21 mouse cellular contexts compared by ENCODE assay signal in genomic region chr7:141169866-141170265, GRCm38 (mm10). TPM values are rescaled to one million over a fixed set of nuclear protein-coding genes. Genes with fewer than 3 reads are reported as not detected.
A peak's percentile ranks its signal among the peaks of the same experiment; 100 is the strongest.
DNase-seq lines count a peak whose midpoint lies in the region; ATAC-seq and TF ChIP-seq lines count a peak whose summit lies in the region.
"Had no signal": no experiment of that assay in that cellular context is flagged by ENCODE, and none has a peak within 500 bp of the region (broad histone marks: within the 10 kb centered on the region; RNA-seq: fewer than 3 reads in every experiment).

No protein-coding gene starts in this region.

- no peak for ATAC-seq in lung, embryonic 14.5 days (ENCODE audit: insufficient read depth)
- no peak for ATAC-seq in liver, embryonic 13.5 days (ENCODE audit: low read depth)
- ATAC-seq: activated CD4-positive, CD25-positive, alpha-beta regulatory T cell, adult 4 months; forebrain, postnatal 0 days; midbrain, embryonic 15.5 days had no signal

- H3K27me3 ChIP-seq in lung, embryonic 14.5 days (ENCODE audit: insufficient read depth, low read length): no peaks in the 10 kb centered on the region
- H3K27me3 ChIP-seq in liver, embryonic 13.5 days: no peaks in the 10 kb centered on the region
- no peaks in the 10 kb centered on the region for H3K27me3 ChIP-seq in small intestine, adult 2 months (ENCODE audit: control insufficient read depth, insufficient read depth, low read length)
- H3K27me3 ChIP-seq: kidney, embryonic 15.5 days; midbrain, embryonic 15.5 days; neural tube, embryonic 12.5 days had no signal

- peaks cover 22% of the 10 kb centered on the region for H3K4me1 ChIP-seq in lung, embryonic 14.5 days (ENCODE audit: insufficient read depth)
- peaks cover 70% of the 10 kb centered on the region for H3K4me1 ChIP-seq in liver, embryonic 13.5 days (replicated peaks)
- peaks cover 26% of the 10 kb centered on the region; the same call in 1 of the 2 replicates for H3K4me1 ChIP-seq in small intestine, adult 2 months (ENCODE audit: control insufficient read depth, insufficient read depth, insufficient read length, low read length)

- H3K4me2 ChIP-seq in lung, embryonic 14.5 days: no peak overlapping the region
- H3K4me2 ChIP-seq in liver, embryonic 13.5 days: no peak overlapping the region
- H3K4me2 ChIP-seq: kidney, embryonic 15.5 days; midbrain, embryonic 15.5 days had no signal

- H3K27ac ChIP-seq in gastrocnemius, adult 2 months: peak overlapping the region; percentile 83
- H3K27ac ChIP-seq in lung, embryonic 14.5 days (ENCODE audit: low read depth): peak overlapping the region; percentile 25; the same call in 1 of the 2 replicates
- peak overlapping the region; percentile 80; the same call in 1 of the 2 replicates for H3K27ac ChIP-seq in liver, embryonic 13.5 days
- H3K27ac ChIP-seq in small intestine, adult 2 months (ENCODE audit: insufficient read depth, low read depth, low read length): peak overlapping the region; percentile 38; the same call in 1 of the 2 replicates
- H3K27ac ChIP-seq: hindbrain, embryonic 10.5 days; kidney, embryonic 15.5 days; liver, embryonic 14.5 days; midbrain, embryonic 15.5 days; neural tube, embryonic 12.5 days had no signal

- intact Hi-C loops in gastrocnemius, adult 2 months (cut with DNase I): loop anchor here (5.0 kb wide), 2 partner anchors 268 to 328 kb away; partner anchors contain the start of gene Cox8b

- no peak for TF ChIP-seq POLR2A in small intestine, adult 2 months (IDR thresholded peaks at IDR 0.05; ENCODE audit: low read depth, low read length)

- no peak overlapping the region for H3K9ac ChIP-seq in lung, embryonic 14.5 days
- 0 out of 2 replicates have a peak overlapping the region, but pooled peaks have one; percentile 7 for H3K9ac ChIP-seq in liver, embryonic 13.5 days
- H3K9ac ChIP-seq: forebrain, postnatal 0 days; kidney, embryonic 15.5 days; midbrain, embryonic 15.5 days; neural tube, embryonic 12.5 days had no signal

- peaks cover 11% of the 10 kb centered on the region for H3K36me3 ChIP-seq in lung, embryonic 14.5 days (ENCODE audit: insufficient read depth)
- peaks cover 7% of the 10 kb centered on the region; the same call in 1 of the 2 replicates for H3K36me3 ChIP-seq in liver, embryonic 13.5 days
- H3K36me3 ChIP-seq in small intestine, adult 2 months (ENCODE audit: control insufficient read depth, insufficient read depth, low read length): peaks cover 12% of the 10 kb centered on the region; the same call in 1 of the 2 replicates
- H3K36me3 ChIP-seq: midbrain, embryonic 15.5 days had no signal

- DNase-seq in gastrocnemius, adult 2 months: no peak
- DNase-seq in gastrocnemius, postnatal 25 days: no peak
- no peak for DNase-seq in lung, embryonic 14.5 days
- DNase-seq in lung, postnatal 14 days: no peak
- DNase-seq in liver, embryonic 13.5 days: no peak
- DNase-seq in right cerebral cortex, postnatal 36 days (ENCODE audit: low spot score in 2 of 2): no peak
- DNase-seq in gastrocnemius, postnatal 10 days: no peak
- DNase-seq: adrenal gland, postnatal 36 days; cerebellum, postnatal 14 days; forebrain, postnatal 0 days; gastrocnemius, postnatal 36 days; right cerebral cortex, postnatal 25 days; thymus, postnatal 14 days had no signal

- H3K9me3 ChIP-seq in lung, embryonic 14.5 days (ENCODE audit: low read depth, low read length): no peaks in the 10 kb centered on the region
- no peaks in the 10 kb centered on the region for H3K9me3 ChIP-seq in liver, embryonic 13.5 days (replicated peaks)
- H3K9me3 ChIP-seq: hindbrain, embryonic 10.5 days; kidney, embryonic 15.5 days; midbrain, embryonic 15.5 days; neural tube, embryonic 12.5 days had no signal

- no peak overlapping the region for H3K4me3 ChIP-seq in gastrocnemius, adult 2 months
- no peak overlapping the region for H3K4me3 ChIP-seq in lung, embryonic 14.5 days (ENCODE audit: low read depth, low read length)
- H3K4me3 ChIP-seq in liver, embryonic 13.5 days (replicated peaks): no peak overlapping the region
- no peak overlapping the region for H3K4me3 ChIP-seq in small intestine, adult 2 months (ENCODE audit: low read depth, low read length)
- H3K4me3 ChIP-seq: hindbrain, embryonic 10.5 days; kidney, embryonic 15.5 days; midbrain, embryonic 15.5 days; neural tube, embryonic 12.5 days had no signal

- TF ChIP-seq CTCF in gastrocnemius, adult 2 months (IDR thresholded peaks at IDR 0.05): no peak
- no peak for TF ChIP-seq CTCF in lung, embryonic 14.5 days (IDR thresholded peaks at IDR 0.05; ENCODE audit: low read depth)
- TF ChIP-seq CTCF in small intestine, adult 2 months (IDR thresholded peaks at IDR 0.05; ENCODE audit: extremely low read depth, insufficient read length, insufficient replicate concordance, low read depth, low read length): no peak

RNA-seq across cellular contexts. Expression of gene Rnh1, which starts 2.8 kb away (rescaled TPM):
- 10 to 100 TPM; 46.5 to 50.9 TPM for total RNA-seq in gastrocnemius, adult 2 months (2021)
- total RNA-seq in gastrocnemius, postnatal 25 days (2021): 10 to 100 TPM; 38.8 to 51.5 TPM
- 124 and 130 TPM in 2 replicates for polyA plus RNA-seq in lung, embryonic 14.5 days (2014; fragmentation: Nextera tagmentation; extraction: Ambion mirVana)
- polyA plus RNA-seq in liver, embryonic 13.5 days (2015; fragmentation: Nextera tagmentation; extraction: Ambion mirVana): 55.0 and 58.0 TPM in 2 replicates
- polyA plus RNA-seq in small intestine, adult 2 months (2012; rRNA removed): 113 and 162 TPM in 2 replicates
- total RNA-seq in gastrocnemius, postnatal 10 days (2021): 10 to 100 TPM; 52.9 to 56.0 TPM

RNA-seq across cellular contexts. Expression of gene Hras, which starts 23.9 kb away (rescaled TPM):
- total RNA-seq in gastrocnemius, adult 2 months (2021): 100 to 1,000 TPM; 117 to 119 TPM
- 100 to 1,000 TPM; 150 TPM for total RNA-seq in gastrocnemius, postnatal 25 days (2021)
- 85.8 and 97.4 TPM in 2 replicates for polyA plus RNA-seq in lung, embryonic 14.5 days (2014; fragmentation: Nextera tagmentation; extraction: Ambion mirVana)
- polyA plus RNA-seq in liver, embryonic 13.5 days (2015; fragmentation: Nextera tagmentation; extraction: Ambion mirVana): 91.5 and 104 TPM in 2 replicates
- polyA plus RNA-seq in small intestine, adult 2 months (2012; rRNA removed): 49.1 and 67.1 TPM in 2 replicates
- total RNA-seq in gastrocnemius, postnatal 10 days (2021): 100 to 1,000 TPM; 205 to 240 TPM

RNA-seq across cellular contexts. Expression of gene Lrrc56, which starts 24.1 kb away (rescaled TPM):
- 1 to 10 TPM; 1.7 to 2.1 TPM for total RNA-seq in gastrocnemius, adult 2 months (2021)
- 1 to 10 TPM; 1.4 to 2.5 TPM for total RNA-seq in gastrocnemius, postnatal 25 days (2021)
- 3.8 and 4.3 TPM in 2 replicates for polyA plus RNA-seq in lung, embryonic 14.5 days (2014; fragmentation: Nextera tagmentation; extraction: Ambion mirVana)
- 12.2 and 15.5 TPM in 2 replicates for polyA plus RNA-seq in liver, embryonic 13.5 days (2015; fragmentation: Nextera tagmentation; extraction: Ambion mirVana)
- polyA plus RNA-seq in small intestine, adult 2 months (2012; rRNA removed): 4.0 and 7.4 TPM in 2 replicates
- 1 to 10 TPM; 2.7 to 3.2 TPM for total RNA-seq in gastrocnemius, postnatal 10 days (2021)

RNA-seq across cellular contexts. Expression of gene Lmntd2, which starts 44.0 kb away (rescaled TPM):
- total RNA-seq in gastrocnemius, adult 2 months (2021): not detected
- total RNA-seq in gastrocnemius, postnatal 25 days (2021): not detected
- 0.74 and 1.4 TPM in 2 replicates for polyA plus RNA-seq in lung, embryonic 14.5 days (2014; fragmentation: Nextera tagmentation; extraction: Ambion mirVana)
- polyA plus RNA-seq in liver, embryonic 13.5 days (2015; fragmentation: Nextera tagmentation; extraction: Ambion mirVana): 0.59 and 0.71 TPM in 2 replicates
- 4.9 and 8.1 TPM in 2 replicates for polyA plus RNA-seq in small intestine, adult 2 months (2012; rRNA removed)
- total RNA-seq in gastrocnemius, postnatal 10 days (2021): not detected
- total RNA-seq: gastrocnemius, postnatal 36 days; layer of hippocampus, adult 8-10 months had no signal

RNA-seq across cellular contexts. Expression of gene Rassf7, which starts 45.8 kb away (rescaled TPM):
- total RNA-seq in gastrocnemius, adult 2 months (2021): under 1 TPM in 1 of 2 experiments, not detected in 1; 0.28 TPM
- total RNA-seq in gastrocnemius, postnatal 25 days (2021): 1 to 10 TPM in 1 of 2 experiments, under 1 TPM in 1; 0.38 to 1.1 TPM
- polyA plus RNA-seq in lung, embryonic 14.5 days (2014; fragmentation: Nextera tagmentation; extraction: Ambion mirVana): 38.9 and 41.1 TPM in 2 replicates
- polyA plus RNA-seq in liver, embryonic 13.5 days (2015; fragmentation: Nextera tagmentation; extraction: Ambion mirVana): 23.9 and 26.7 TPM in 2 replicates
- 115 and 258 TPM in 2 replicates for polyA plus RNA-seq in small intestine, adult 2 months (2012; rRNA removed)
- 1 to 10 TPM; 2.1 to 2.8 TPM for total RNA-seq in gastrocnemius, postnatal 10 days (2021)

Comparison
In these comparisons a context has a peak if more than half of its experiments do, and no peak if none do; other contexts are left out.
1. H3K27ac ChIP-seq: peak in every context shown above with its lines; median percentile 83 in gastrocnemius, adult 2 months; 80 in liver, embryonic 13.5 days; 38 in small intestine, adult 2 months; 25 in lung, embryonic 14.5 days.